Mouse (Mus musculus): ENCODE data around the gene Myh7. TPM values are rescaled to one million over a fixed set of nuclear protein-coding genes. Genes with fewer than 3 reads are reported as not detected.

The Myh7 gene
- polyA plus RNA-seq, 1 experiment from 2014 or later, result 16.4 TPM

GRCm38 (mm10) chr14:54936831-54937160 lies 57.6 kb downstream of the Myh7 start:
- no peak overlapping the region for H3K9ac ChIP-seq (replicated peaks; ENCODE audit: low read depth)
- no peaks in the 10 kb centered on the region for H3K4me1 ChIP-seq (ENCODE audit: insufficient read depth, low read depth, low read length)
- WGBS, result 47% methylated on average over 6 of the region's 6 CpGs
- H3K4me2 ChIP-seq (replicated peaks; ENCODE audit: low read depth, low read length), result no peak overlapping the region
- H3K36me3 ChIP-seq (ENCODE audit: insufficient read depth, low read length), result no peaks in the 10 kb centered on the region
- ATAC-seq, result no peak
- H3K27ac ChIP-seq (ENCODE audit: low read length), result no peak overlapping the region
- no peaks in the 10 kb centered on the region for H3K27me3 ChIP-seq (replicated peaks; ENCODE audit: insufficient read depth, low read length)
- H3K9me3 ChIP-seq (ENCODE audit: low read length), result no peaks in the 10 kb centered on the region
- DNase-seq (ENCODE audit: low spot score), result no peak
- H3K4me3 ChIP-seq (ENCODE audit: low read depth, low read length), result no peak overlapping the region
- TF ChIP-seq EP300 (IDR thresholded peaks at IDR 0.05) (no peak), CTCF (IDR thresholded peaks at IDR 0.05) (no peak)

GRCm38 (mm10) chr14:54935904-54936830 lies 58.3 kb downstream of the Myh7 start, which contains the start of gene Cmtm5:
Cmtm5 (plus strand) TSS chr14:54936261.
- no peak for ATAC-seq

DNA sequence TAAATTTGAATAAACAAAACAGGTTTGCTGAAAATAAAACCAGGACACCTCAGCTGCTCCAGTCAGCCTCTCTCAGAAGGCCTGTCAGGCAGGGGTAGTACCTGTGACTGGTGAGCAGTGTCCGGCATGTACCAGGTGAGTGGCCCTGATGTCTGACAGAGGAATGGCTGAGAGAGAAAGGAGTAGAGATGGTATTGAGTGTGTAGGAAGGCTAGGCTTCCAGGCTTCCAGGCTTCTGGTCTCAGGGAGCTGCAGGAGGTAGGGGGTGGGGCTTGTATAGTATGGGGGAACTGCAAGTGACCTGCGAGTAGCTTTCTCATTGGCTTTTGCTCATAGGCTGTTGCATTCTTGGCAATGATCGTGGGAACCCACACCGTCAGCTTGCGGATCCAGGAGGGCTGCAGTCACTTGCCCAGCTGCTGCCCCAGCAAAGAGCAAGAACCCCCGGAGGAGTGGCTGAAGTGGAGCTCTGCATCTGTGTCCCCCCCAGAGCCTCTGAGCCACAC lies 61.7 kb downstream of the Myh7 start, which contains the start of gene Il25:
Il25 (plus strand) TSS at position 51 of the 506 bp plus-strand sequence.
- WGBS, result 27% methylated on average over 6 of the region's 6 CpGs

More at GRCm38 (mm10) chr14:54935904-54936830, 58.3 kb downstream of the Myh7 start, which contains the start of gene Cmtm5:
- Histone ChIP-seq H3K27ac (ENCODE audit: low read length) (no peak within 1 kb of the TSS), H3K4me3 (ENCODE audit: low read depth, low read length) (no peak within 1 kb of the TSS), H3K27me3 (replicated peaks; ENCODE audit: insufficient read depth, low read length) (no peaks in the 10 kb centered on the region), H3K9me3 (ENCODE audit: low read length) (no peaks in the 10 kb centered on the region), H3K36me3 (ENCODE audit: insufficient read depth, low read length) (no peaks in the 10 kb centered on the region), H3K9ac (replicated peaks; ENCODE audit: low read depth) (no peak within 1 kb of the TSS), H3K4me1 (ENCODE audit: insufficient read depth, low read depth, low read length) (no peaks in the 10 kb centered on the region), H3K4me2 (replicated peaks; ENCODE audit: low read depth, low read length) (no peak within 1 kb of the TSS)
- WGBS, result 30% methylated on average over 8 of the region's 8 CpGs
- DNase-seq (ENCODE audit: low spot score), result no peak
- TF ChIP-seq EP300 (IDR thresholded peaks at IDR 0.05) (no peak), CTCF (IDR thresholded peaks at IDR 0.05) (0 out of 2 replicates have a peak, but pooled peaks have one; percentile 12)

GRCm38 (mm10) chr14:54930431-54930830 lies 64.0 kb downstream of the Myh7 start:
- no peaks in the 10 kb centered on the region for H3K4me1 ChIP-seq (ENCODE audit: insufficient read depth, low read depth, low read length)
- DNase-seq (ENCODE audit: low spot score), result no peak
- H3K27ac ChIP-seq (ENCODE audit: low read length), result no peak overlapping the region

More for the DNA sequence above, 61.7 kb downstream of the Myh7 start, which contains the start of gene Il25:
- TF ChIP-seq CTCF (IDR thresholded peaks at IDR 0.05) (no peak), EP300 (IDR thresholded peaks at IDR 0.05) (no peak)
- Histone ChIP-seq H3K4me3 (ENCODE audit: low read depth, low read length) (no peak within 1 kb of the TSS), H3K4me1 (ENCODE audit: insufficient read depth, low read depth, low read length) (no peaks in the 10 kb centered on the region), H3K9ac (replicated peaks; ENCODE audit: low read depth) (no peak within 1 kb of the TSS), H3K4me2 (replicated peaks; ENCODE audit: low read depth, low read length) (no peak within 1 kb of the TSS), H3K27me3 (replicated peaks; ENCODE audit: insufficient read depth, low read length) (no peaks in the 10 kb centered on the region), H3K36me3 (ENCODE audit: insufficient read depth, low read length) (no peaks in the 10 kb centered on the region), H3K27ac (ENCODE audit: low read length) (no peak within 1 kb of the TSS), H3K9me3 (ENCODE audit: low read length) (no peaks in the 10 kb centered on the region)
- ATAC-seq (no peak), DNase-seq (ENCODE audit: low spot score) (no peak)

DNA sequence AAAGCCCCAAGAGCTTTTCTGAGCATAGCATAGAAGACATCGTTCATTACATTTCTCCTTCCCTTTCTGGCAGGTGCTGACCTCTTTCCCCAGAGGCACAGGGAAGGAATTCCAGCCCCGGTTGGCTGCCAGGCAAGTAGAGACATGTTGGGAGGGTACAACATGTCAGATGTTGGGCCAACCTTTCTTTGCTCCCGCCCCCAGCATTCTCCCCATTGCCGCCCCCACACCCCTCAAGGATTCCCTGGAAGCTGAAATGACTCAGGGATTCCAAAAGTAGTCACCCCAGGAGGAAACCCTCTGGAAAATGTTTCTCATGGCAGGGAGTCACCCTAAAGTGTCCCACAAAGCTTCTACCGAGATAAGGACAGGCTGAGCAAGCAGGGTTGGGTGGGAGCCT lies 64.6 kb downstream of the Myh7 start:
- H3K27me3 ChIP-seq (replicated peaks; ENCODE audit: insufficient read depth, low read length), result 0 out of 2 replicates have a peak, but pooled peaks cover 3% of the 10 kb centered on the region
- H3K9ac ChIP-seq (replicated peaks; ENCODE audit: low read depth), result no peak overlapping the region
- H3K4me3 ChIP-seq (ENCODE audit: low read depth, low read length), result no peak overlapping the region
- H3K27ac ChIP-seq (ENCODE audit: low read length), result no peak overlapping the region
- ATAC-seq (no peak), DNase-seq (ENCODE audit: low spot score) (no peak)
- H3K4me1 ChIP-seq (ENCODE audit: insufficient read depth, low read depth, low read length), result no peaks in the 10 kb centered on the region; the same call in 1 of the 2 replicates
- WGBS, result 61% methylated on average over 5 of the region's 5 CpGs
- TF ChIP-seq CTCF (IDR thresholded peaks at IDR 0.05) (no peak), EP300 (IDR thresholded peaks at IDR 0.05) (no peak)
- no peaks in the 10 kb centered on the region for H3K36me3 ChIP-seq (ENCODE audit: insufficient read depth, low read length)
- no peaks in the 10 kb centered on the region for H3K9me3 ChIP-seq (ENCODE audit: low read length)
- no peak overlapping the region for H3K4me2 ChIP-seq (replicated peaks; ENCODE audit: low read depth, low read length)

More at GRCm38 (mm10) chr14:54930431-54930830, 64.0 kb downstream of the Myh7 start:
- Histone ChIP-seq H3K36me3 (ENCODE audit: insufficient read depth, low read length) (no peaks in the 10 kb centered on the region), H3K27me3 (replicated peaks; ENCODE audit: insufficient read depth, low read length) (no peaks in the 10 kb centered on the region), H3K4me2 (replicated peaks; ENCODE audit: low read depth, low read length) (no peak overlapping the region), H3K9me3 (ENCODE audit: low read length) (no peaks in the 10 kb centered on the region), H3K4me3 (ENCODE audit: low read depth, low read length) (no peak overlapping the region), H3K9ac (replicated peaks; ENCODE audit: low read depth) (no peak overlapping the region)
- 15% methylated on average over 2 of the region's 2 CpGs for WGBS
- no peak for ATAC-seq
- TF ChIP-seq EP300 (IDR thresholded peaks at IDR 0.05), result no peak
- no peak for TF ChIP-seq CTCF (IDR thresholded peaks at IDR 0.05)

- H3K27me3 ChIP-seq (replicated peaks; ENCODE audit: insufficient read depth, low read length), result 0 out of 2 replicates have a peak, but pooled peaks cover 5% of the 10 kb centered on the region
- H3K4me1 ChIP-seq (ENCODE audit: insufficient read depth, low read depth, low read length), result no peaks in the 10 kb centered on the region; the same call in 1 of the 2 replicates
- WGBS, result 22% methylated on average over 7 of the region's 7 CpGs
- no peaks in the 10 kb centered on the region for H3K9me3 ChIP-seq (ENCODE audit: low read length)
- no peak for ATAC-seq
- 0 out of 2 replicates have a peak overlapping the region, but pooled peaks have one; percentile 72 for H3K27ac ChIP-seq (ENCODE audit: low read length)
- TF ChIP-seq CTCF (IDR thresholded peaks at IDR 0.05) (no peak), EP300 (IDR thresholded peaks at IDR 0.05) (no peak)
- peak overlapping the region; percentile 90 for H3K4me2 ChIP-seq (replicated peaks; ENCODE audit: low read depth, low read length)
- H3K36me3 ChIP-seq (ENCODE audit: insufficient read depth, low read length), result no peaks in the 10 kb centered on the region
- peak overlapping the region; percentile 37; the same call in 1 of the 2 replicates for H3K9ac ChIP-seq (replicated peaks; ENCODE audit: low read depth)
- peak; percentile 22 for DNase-seq (ENCODE audit: low spot score)
- peak overlapping the region; percentile 52; the same call in 1 of the 2 replicates for H3K4me3 ChIP-seq (ENCODE audit: low read depth, low read length)
Measured at GRCm38 (mm10) chr14:54927296-54927695, 67.1 kb downstream of the Myh7 start.
